Mouse (Mus musculus): Measurements from ENCODE around the gene Plekhg6. TPM values are rescaled to one million over a fixed set of nuclear protein-coding genes. Genes with fewer than 3 reads are reported as not detected.

Gene Plekhg6
- total RNA-seq, 2 experiments from 2014 or later = not detected

- DNase-seq (ENCODE audit: low spot score in 2 of 2) = no peak
These were observed 26.0 kb downstream of the Plekhg6 start for GRCm38 (mm10) chr6:125354352-125355151.

GRCm38 (mm10) chr6:125353655-125354054 lies 26.9 kb downstream of the Plekhg6 start:
- DNase-seq (ENCODE audit: low spot score in 2 of 2) = no peak

GRCm38 (mm10) chr6:125353221-125353620 lies 27.4 kb downstream of the Plekhg6 start:
- DNase-seq (ENCODE audit: low spot score in 2 of 2) = no peak

DNA sequence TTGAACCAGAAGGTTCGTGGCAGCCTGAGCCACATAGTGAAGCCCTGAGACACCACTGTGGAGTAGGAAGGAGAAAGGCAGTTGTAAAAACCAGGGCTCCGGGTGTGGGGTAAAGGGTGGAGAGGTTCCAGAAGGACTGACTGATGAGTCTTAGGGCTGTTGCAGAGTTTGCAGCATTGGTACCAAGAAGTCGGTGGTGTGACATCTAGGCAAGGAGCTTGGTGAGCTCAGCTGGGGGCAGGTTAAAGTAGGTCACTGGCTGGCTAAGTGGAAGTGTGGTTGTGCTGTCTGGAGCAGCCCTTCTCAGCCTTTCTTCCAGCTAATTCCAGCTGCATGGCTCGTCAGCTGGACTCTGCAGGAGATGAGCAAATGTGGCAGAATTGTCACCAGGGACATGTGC lies 27.8 kb downstream of the Plekhg6 start:
- no peak for DNase-seq (ENCODE audit: low spot score in 2 of 2)

- no peak for DNase-seq (ENCODE audit: low spot score in 2 of 2)
These were observed 28.6 kb downstream of the Plekhg6 start for GRCm38 (mm10) chr6:125352046-125352384.

GRCm38 (mm10) chr6:125351368-125352045 lies 29.1 kb downstream of the Plekhg6 start:
- DNase-seq (ENCODE audit: low spot score in 2 of 2) = no peak

DNA sequence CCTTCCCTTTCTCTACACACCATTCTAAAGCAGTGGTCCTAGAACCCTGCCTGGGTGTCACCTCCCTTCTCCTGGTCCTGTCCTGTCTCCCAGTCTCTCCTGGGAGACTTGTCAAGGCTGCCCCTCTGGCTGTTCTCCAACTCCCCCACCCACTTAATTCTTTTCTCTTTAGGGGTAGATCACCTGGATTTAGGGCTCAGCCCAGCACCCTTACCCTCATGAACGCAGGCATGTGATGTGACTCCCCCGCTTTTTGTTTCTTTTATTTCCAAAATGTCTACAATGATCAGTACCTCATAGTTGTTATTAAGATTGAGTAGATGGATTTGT lies 29.6 kb downstream of the Plekhg6 start:
- DNase-seq (ENCODE audit: low spot score in 2 of 2) = no peak

- DNase-seq (ENCODE audit: low spot score in 2 of 2) = no peak
These were observed 30.2 kb downstream of the Plekhg6 start for GRCm38 (mm10) chr6:125350231-125350994.

DNA sequence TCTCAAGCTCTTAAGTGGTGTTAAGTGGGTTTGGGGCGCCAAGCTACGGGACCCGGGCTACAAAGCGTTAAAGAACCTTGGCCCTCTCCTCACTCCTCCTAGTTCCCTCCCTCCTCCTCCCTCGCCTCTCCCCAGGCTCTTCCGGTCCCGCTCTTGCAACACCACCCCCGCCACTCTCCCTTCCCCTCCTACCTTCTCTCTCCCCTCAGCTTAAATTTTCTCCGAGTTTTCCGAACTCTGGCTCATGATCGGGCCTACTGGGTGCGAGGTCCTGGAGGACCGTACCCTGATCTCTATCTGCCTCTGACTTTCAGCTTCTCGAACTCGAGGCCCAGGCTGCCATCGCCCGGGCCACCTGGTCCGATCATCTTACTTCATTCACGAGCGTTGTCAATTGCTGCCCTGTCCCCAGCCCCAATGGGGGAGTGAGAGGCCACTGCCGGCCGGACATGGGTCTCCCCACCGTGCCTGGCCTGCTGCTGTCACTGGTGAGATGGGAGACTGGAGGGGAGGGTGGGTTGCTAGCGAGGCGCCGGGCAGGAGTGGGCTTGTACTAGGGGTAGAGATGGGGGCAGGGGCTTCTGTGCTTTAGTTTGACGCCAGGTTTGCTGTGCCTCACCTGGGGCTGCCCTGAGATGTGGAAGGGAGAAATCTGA lies 30.9 kb downstream of the Plekhg6 start:
- DNase-seq (ENCODE audit: low spot score in 2 of 2) = no peak

- DNase-seq (ENCODE audit: low spot score in 2 of 2) = no peak
These were observed 31.6 kb downstream of the Plekhg6 start, which contains the start of gene Tnfrsf1a for GRCm38 (mm10) chr6:125348721-125349574. TSS of gene Tnfrsf1a (plus strand) at chr6:125349362.

- DNase-seq (ENCODE audit: low spot score in 2 of 2) = no peak
These were observed 34.6 kb downstream of the Plekhg6 start for GRCm38 (mm10) chr6:125346029-125346428.

- DNase-seq (ENCODE audit: low spot score in 2 of 2) = no peak
These were observed 35.0 kb downstream of the Plekhg6 start for GRCm38 (mm10) chr6:125345625-125346024.

- DNase-seq (ENCODE audit: low spot score in 2 of 2) = no peak
These were observed 35.7 kb downstream of the Plekhg6 start for GRCm38 (mm10) chr6:125344866-125345265.

DNA sequence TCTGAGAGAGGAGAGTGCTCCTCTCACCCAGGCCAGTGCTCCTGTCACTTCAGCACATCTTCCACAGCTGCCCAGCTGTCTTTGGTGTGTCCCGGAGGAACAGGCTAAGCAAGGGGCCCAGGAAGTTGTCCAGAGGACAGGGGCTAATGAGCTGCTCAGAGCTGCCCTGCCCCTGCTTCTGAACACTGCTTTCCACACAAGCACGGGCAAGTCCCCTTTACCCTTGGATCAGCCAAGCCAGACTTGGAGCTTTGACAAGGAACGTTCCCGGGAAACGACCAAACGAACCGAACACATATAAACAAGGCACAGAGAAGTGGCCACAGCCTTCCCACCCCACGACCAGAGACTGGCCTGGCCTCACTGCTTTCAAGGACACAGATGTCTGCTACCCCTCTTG lies 36.5 kb downstream of the Plekhg6 start:
- DNase-seq (ENCODE audit: low spot score in 2 of 2) = no peak

DNA sequence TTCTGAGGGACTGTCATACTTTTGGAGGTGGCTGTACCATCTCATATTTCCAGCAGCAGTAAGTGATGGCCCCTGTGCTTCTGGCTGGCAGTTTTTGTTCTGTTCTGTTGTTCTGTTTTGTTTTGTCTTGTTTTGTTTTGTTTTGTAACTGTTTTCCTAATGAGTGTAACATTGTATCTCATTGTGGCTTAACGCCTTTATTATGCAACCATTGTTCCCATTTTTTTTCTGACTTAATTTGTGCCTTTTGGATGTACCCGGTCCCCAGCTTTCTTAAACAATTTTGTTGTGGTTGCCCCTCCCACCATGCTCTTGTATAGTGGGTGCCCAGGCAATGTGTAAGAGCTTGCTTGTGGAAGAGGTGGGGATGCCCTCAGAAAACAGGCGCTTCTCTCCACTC lies 38.4 kb downstream of the Plekhg6 start:
- no peak for DNase-seq (ENCODE audit: low spot score in 2 of 2)

DNA sequence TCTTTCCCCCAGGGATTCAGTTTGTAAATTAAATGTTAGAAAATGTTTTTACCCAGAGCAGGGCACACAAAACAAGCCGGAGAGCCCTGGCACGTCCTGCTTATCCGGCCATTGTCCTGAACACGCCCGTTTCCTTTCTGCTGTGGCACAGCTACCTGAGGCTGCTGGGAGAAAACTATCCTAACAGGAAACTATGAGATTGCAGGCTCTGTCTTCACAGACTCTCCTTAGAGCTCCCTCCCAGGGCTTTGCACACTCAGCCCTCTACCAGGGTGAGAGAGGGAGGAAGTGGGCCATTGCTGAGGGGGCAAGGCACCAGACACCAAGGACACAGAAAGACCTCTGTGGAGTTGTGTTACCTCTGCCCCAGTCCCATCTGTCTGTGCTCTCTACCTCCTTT lies 40.3 kb downstream of the Plekhg6 start:
- DNase-seq (ENCODE audit: low spot score in 2 of 2) = no peak

- DNase-seq (ENCODE audit: low spot score in 2 of 2) = no peak
These were observed 41.6 kb downstream of the Plekhg6 start for GRCm38 (mm10) chr6:125338791-125339660.

DNA sequence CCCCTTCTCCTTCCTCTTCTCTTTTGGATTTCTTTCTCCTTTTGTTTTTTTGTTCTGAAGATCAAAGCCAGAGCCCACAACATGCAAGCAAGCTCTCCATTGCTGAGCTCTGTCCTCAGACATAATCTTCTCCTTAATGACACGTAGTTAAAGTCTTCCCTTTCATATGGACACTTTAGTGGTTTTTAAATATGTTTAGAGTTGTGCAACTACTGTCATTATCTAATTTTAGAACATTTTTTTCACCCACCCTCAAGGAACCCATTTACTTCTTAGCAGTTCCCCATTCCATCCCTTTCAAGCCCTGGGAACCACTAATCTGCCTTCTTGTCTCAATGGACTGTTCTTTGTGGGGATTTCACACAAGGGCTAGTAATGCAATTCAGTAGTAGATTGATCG lies 46.2 kb downstream of the Plekhg6 start:
- DNase-seq (ENCODE audit: low spot score in 2 of 2) = no peak

GRCm38 (mm10) chr6:125333112-125333899 lies 47.3 kb downstream of the Plekhg6 start:
- DNase-seq (ENCODE audit: low spot score in 2 of 2) = no peak
